Mouse (Mus musculus) intestine, embryonic 15.5 days (tissue): Measurements from ENCODE around the gene Ascc1. TPM values are rescaled to one million over a fixed set of nuclear protein-coding genes. Genes with fewer than 3 reads are reported as not detected.
A peak's percentile ranks its signal among the peaks of the same experiment; 100 is the strongest.

ENCODE experiments used
- ATAC-seq: fragments of 200-750 bp; cut with Nextera tagmentation; 2 replicates; pipeline ENCODE4 v1.8.0; 2017; ENCODE audit warnings: moderate TSS enrichment, moderate library complexity
- H3K27ac ChIP-seq: fragments of 300-500 bp; sonication (generic); 2 replicates; pipeline ENCODE4 v1.5.1; 2015; ENCODE audit warnings: mild to moderate bottlenecking, inconsistent platforms
- H3K27me3 ChIP-seq: fragments of 300-500 bp; sonication (generic); replicated peaks from 2 replicates; pipeline ENCODE4 v1.6.1; 2015; ENCODE audit warnings: inconsistent platforms
- H3K36me3 ChIP-seq: fragments of 300-500 bp; sonication (generic); 2 replicates; pipeline ENCODE4 v1.6.1; 2015; ENCODE audit warnings: inconsistent platforms
- H3K4me1 ChIP-seq: fragments of 300-500 bp; sonication (generic); replicated peaks from 2 replicates; pipeline ENCODE4 v1.6.1; 2015; ENCODE audit warnings: inconsistent platforms
- H3K4me2 ChIP-seq: fragments of 300-500 bp; sonication (generic); replicated peaks from 2 replicates; pipeline ENCODE4 v1.6.1; 2015; ENCODE audit warnings: mild to moderate bottlenecking, inconsistent platforms
- H3K4me3 ChIP-seq: fragments of 300-500 bp; sonication (generic); replicated peaks from 2 replicates; pipeline ENCODE4 v1.5.1; 2015; ENCODE audit warnings: inconsistent platforms
- H3K9ac ChIP-seq: fragments of 300-500 bp; sonication (generic); 2 replicates; pipeline ENCODE4 v1.6.1; 2015; ENCODE audit warnings: inconsistent platforms
- H3K9me3 ChIP-seq: fragments of 300-500 bp; sonication (generic); 2 replicates; pipeline ENCODE4 v1.6.1; 2016; ENCODE audit warnings: inconsistent platforms
- WGBS: fragments of 180-500 bp; shearing (Covaris S2); methylation state at CpG from one replicate; pipeline ENCODE4 v1.1.7; 2015; 5-methylcytosine and 5-hydroxymethylcytosine counted together
- polyA plus RNA-seq: library from polyadenylated mRNA; unstranded; fragments of >200 nt; fragmentation: Nextera tagmentation; extraction: Ambion mirVana; gene quantifications from 2 replicates; pipeline ENCODE4 v1.2.1, GENCODE M21; 2015

The Ascc1 gene
- polyA plus RNA-seq, 1 experiment from 2014 or later: 45.3 TPM

DNA sequence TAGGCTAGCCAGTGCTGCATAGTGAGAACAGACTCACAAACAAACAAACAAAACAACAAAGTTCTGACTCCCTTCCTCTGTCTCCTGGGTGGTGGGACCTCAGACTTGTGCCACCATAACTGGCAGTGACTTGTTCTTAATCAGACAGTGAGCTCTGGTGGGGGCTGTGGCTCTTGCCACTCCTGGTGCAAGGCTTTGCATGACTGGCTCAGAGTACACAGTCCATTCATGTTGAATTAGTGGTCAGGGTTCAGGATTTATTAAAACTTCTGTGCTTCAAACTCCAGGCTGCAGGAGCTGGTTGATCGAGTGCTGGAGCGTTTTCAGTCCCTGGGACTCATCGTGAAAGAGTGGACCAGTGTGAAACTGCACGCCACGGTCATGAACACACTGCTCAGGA, 59.6 kb downstream of the Ascc1 start:
- H3K4me3 ChIP-seq: no peak overlapping the region
- H3K9me3 ChIP-seq: no peaks in the 10 kb centered on the region
- no peak overlapping the region for H3K4me2 ChIP-seq
- no peak overlapping the region for H3K27ac ChIP-seq
- WGBS: 81% methylated on average over 5 of the region's 5 CpGs
- H3K27me3 ChIP-seq: no peaks in the 10 kb centered on the region
- no peak overlapping the region for H3K9ac ChIP-seq
- H3K36me3 ChIP-seq: peaks cover 4% of the 10 kb centered on the region; the same call in 1 of the 2 replicates
- no peak; the same call in 1 of the 2 replicates for ATAC-seq
- 0 out of 2 replicates have a peak, but pooled peaks cover 3% of the 10 kb centered on the region for H3K4me1 ChIP-seq

DNA sequence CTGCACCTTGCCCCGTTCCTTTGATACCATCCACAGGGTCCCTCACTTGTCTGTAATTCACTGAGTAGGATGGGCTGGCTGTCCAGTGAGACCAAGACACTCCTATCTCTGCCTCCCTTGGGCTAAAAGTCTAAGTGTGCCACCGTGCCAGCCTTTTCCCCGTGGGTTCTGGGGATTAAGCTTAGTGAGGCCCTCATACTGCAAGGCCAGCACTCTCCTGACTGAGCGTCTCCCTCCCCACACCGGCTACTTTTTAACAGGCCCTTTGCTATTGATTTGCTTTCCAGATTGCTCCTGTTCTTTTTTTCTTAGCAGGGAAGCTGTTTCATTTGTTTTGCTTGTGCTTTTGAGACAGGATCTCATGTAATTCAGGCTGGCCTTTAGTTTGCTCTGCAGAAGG, 60.3 kb downstream of the Ascc1 start:
- Histone ChIP-seq H3K9ac (no peak overlapping the region), H3K27ac (no peak overlapping the region), H3K9me3 (no peaks in the 10 kb centered on the region), H3K27me3 (no peaks in the 10 kb centered on the region), H3K36me3 (peaks cover 4% of the 10 kb centered on the region; the same call in 1 of the 2 replicates), H3K4me2 (no peak overlapping the region), H3K4me3 (no peak overlapping the region), H3K4me1 (0 out of 2 replicates have a peak, but pooled peaks cover 3% of the 10 kb centered on the region)
- no peak for ATAC-seq
- 37% methylated on average over 5 of the region's 5 CpGs for WGBS

DNA sequence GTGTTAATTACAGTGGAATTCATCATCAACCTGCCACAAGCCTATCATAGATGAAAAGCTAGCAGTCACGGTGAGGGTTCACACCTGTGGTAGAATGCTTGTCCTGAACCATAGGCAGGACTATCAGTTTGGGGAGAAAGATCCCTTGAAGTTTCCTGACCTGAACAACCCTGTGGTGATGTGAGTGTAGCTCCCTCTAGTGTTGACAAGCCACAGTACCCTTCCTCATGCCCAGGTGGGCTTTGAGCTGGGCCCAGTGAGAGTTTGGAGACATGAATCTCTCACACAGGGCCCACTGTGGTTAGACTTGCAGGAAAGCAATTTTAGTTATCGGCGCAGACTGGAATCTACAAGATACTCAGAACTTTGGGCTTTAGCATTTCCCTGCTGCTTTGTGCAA, 63.9 kb downstream of the Ascc1 start:
- WGBS: 67% methylated on average over 3 of the region's 3 CpGs
- Histone ChIP-seq H3K9me3 (no peaks in the 10 kb centered on the region), H3K4me2 (no peak overlapping the region), H3K27me3 (no peaks in the 10 kb centered on the region), H3K27ac (no peak overlapping the region), H3K4me1 (0 out of 2 replicates have a peak, but pooled peaks cover 3% of the 10 kb centered on the region), H3K36me3 (peaks cover 4% of the 10 kb centered on the region; the same call in 1 of the 2 replicates), H3K9ac (no peak overlapping the region), H3K4me3 (no peak overlapping the region)
- no peak for ATAC-seq

DNA sequence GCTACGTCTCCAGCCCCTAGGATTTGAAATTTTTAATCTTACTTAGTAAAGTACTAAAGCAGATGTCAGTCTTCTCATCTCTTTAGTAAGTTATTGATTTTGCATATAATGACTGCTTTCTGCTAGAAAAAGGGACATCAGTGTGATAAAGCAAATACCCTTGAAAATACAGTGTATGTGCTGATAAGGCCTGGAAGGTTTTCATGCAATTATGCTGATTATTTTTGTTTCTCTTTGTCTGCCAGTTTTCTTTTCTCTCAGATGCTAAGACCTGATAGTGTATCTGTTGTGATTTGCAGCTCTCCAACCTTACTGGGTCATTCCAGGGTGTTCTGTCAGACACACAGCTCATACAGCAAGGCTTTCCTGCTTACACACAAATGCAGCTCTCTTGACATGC, 72.6 kb downstream of the Ascc1 start:
- no peak for ATAC-seq
- Histone ChIP-seq H3K36me3 (no peaks in the 10 kb centered on the region), H3K4me2 (no peak overlapping the region), H3K9me3 (no peaks in the 10 kb centered on the region), H3K4me3 (no peak overlapping the region), H3K9ac (no peak overlapping the region), H3K27ac (no peak overlapping the region), H3K27me3 (no peaks in the 10 kb centered on the region), H3K4me1 (peaks cover 9% of the 10 kb centered on the region; the same call in 1 of the 2 replicates)
- WGBS: 70% methylated on average over 1 of the region's 1 CpGs

DNA sequence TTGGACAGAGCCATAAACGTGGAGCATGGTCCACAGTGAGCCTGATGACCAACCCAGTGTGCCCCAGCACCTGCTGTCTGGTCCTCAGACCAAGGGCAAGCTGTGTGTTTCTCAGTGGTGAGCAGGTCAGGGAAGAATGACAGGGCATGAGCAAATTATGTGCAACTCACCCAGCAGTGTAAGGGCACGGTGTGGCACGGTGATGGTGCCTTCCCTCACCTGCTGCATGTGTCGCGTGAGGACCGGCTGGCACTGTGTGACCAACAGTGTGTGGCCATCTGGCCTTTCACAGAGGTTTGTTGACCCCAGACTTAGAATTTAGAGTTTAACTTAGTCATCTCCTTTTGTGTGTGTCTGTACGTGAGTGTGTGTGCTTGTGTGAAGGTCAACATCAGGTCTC, 74.6 kb downstream of the Ascc1 start:
- Histone ChIP-seq H3K27me3 (no peaks in the 10 kb centered on the region), H3K9ac (no peak overlapping the region), H3K9me3 (no peaks in the 10 kb centered on the region), H3K27ac (no peak overlapping the region), H3K4me3 (no peak overlapping the region), H3K4me1 (peaks cover 29% of the 10 kb centered on the region), H3K4me2 (no peak overlapping the region), H3K36me3 (no peaks in the 10 kb centered on the region)
- ATAC-seq: no peak
- WGBS: 93% methylated on average over 7 of the region's 7 CpGs

DNA sequence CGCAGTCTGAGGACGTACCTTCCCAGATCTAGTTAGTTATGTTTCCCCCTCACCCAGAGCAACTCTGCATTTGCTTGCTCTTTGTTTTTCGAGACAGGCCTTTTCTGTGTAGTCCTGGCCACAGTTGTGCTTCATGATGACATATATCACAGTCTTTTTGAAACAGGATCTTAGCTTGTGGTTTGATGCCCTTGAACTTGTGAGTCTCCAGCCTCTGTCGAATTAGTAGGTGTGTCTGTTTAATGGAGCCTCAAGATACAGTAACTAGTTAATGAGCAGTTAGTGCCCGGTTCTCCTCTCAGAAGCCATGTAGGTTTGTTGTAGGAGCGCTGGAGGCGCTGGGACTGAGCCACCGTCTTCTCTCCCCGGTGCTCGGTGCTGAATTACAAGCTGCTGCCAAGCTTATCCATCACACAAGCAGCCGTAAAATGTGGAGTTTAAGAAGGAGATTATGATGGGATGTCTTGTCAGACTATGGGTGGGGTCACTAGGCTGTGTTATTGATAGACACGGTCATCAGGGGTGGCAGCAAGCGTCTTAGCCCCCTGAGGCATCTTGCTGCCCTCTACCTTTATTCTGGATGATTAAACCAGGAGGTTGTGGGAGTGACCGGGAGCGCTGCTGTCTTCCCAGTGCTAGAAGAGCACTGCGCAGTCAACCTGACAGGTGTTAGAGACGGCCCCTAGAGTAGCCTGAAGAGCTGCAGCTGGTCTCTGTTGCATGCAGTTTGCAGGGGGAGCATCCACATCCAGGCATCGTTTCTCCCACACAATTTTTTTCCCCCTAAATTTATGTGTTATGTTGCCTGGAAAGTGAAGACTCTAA, 75.3 kb downstream of the Ascc1 start:
- Histone ChIP-seq H3K27me3 (no peaks in the 10 kb centered on the region), H3K9ac (no peak overlapping the region), H3K4me2 (0 out of 2 replicates have a peak overlapping the region, but pooled peaks have one; percentile 1), H3K27ac (no peak overlapping the region), H3K36me3 (no peaks in the 10 kb centered on the region), H3K4me1 (peaks cover 29% of the 10 kb centered on the region), H3K9me3 (no peaks in the 10 kb centered on the region), H3K4me3 (no peak overlapping the region)
- no peak for ATAC-seq
- 46% methylated on average over 18 of the region's 18 CpGs for WGBS

DNA sequence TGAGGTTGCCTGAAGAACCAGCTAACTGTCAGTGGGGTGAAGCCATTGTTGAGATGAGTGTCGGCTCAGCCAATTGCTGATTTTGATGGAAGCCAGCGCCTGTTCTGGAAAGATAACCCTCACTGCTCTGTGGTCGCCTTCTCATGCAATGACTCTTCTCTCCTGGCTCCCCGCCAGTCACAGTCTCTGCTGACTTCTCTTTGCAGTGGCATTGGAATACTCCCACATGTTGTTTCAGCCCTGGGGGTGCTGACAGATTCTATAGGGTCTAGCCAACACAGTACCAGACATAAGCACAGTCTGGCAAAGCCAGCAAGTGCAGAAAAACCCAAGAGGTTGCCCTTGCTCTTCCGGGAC, 75.9 kb downstream of the Ascc1 start:
- Histone ChIP-seq H3K4me1 (peaks cover 29% of the 10 kb centered on the region), H3K27me3 (no peaks in the 10 kb centered on the region), H3K27ac (no peak overlapping the region), H3K9ac (no peak overlapping the region), H3K36me3 (no peaks in the 10 kb centered on the region), H3K4me3 (no peak overlapping the region), H3K9me3 (no peaks in the 10 kb centered on the region), H3K4me2 (no peak overlapping the region)
- ATAC-seq: peak; percentile 9; the same call in 1 of the 2 replicates
- 52% methylated on average over 5 of the region's 5 CpGs for WGBS

DNA sequence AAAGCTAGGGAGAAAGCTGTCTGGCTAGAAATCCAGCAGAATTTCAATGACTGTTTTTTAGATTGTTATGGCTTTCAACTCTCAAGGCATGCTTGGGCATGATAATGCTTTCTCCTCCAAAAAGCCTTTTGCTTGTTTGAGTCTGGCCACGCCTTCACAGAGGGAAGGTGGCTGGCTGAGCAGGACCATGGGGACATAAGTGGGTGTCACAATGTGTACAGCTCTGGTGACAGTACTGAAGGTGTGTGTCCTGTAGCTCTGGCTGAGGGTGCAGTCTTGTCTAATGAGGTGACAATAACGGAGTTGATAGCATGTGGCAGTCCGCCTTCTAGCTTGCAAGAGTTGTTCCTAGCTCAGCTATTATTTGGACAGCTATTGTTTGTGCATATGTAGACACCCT, 77.6 kb downstream of the Ascc1 start:
- Histone ChIP-seq H3K4me1 (peaks cover 29% of the 10 kb centered on the region), H3K27ac (no peak overlapping the region), H3K4me2 (no peak overlapping the region), H3K36me3 (no peaks in the 10 kb centered on the region), H3K27me3 (no peaks in the 10 kb centered on the region), H3K9ac (no peak overlapping the region), H3K4me3 (no peak overlapping the region), H3K9me3 (no peaks in the 10 kb centered on the region)
- ATAC-seq: no peak
- WGBS: 87% methylated on average over 3 of the region's 3 CpGs

DNA sequence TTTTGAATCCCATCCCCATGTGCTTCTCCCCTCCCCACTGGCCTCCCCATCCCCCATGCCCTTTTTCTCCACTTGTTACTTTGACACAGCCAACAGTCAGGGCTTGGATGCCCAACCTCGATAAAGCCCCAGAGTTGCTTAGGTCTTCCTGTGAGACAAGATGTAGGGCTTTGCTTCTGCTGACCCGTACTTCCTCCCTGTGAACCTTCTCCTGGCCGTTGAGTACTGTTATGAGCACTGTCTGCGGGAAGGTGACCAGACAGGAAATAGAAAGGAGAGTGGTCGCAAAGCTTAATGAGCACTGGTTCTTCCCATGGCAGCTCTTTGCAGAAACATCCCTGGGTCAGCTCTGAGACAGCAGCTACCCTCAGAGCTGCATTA, 78.0 kb downstream of the Ascc1 start:
- H3K27ac ChIP-seq: peak overlapping the region; percentile 66
- no peaks in the 10 kb centered on the region for H3K36me3 ChIP-seq
- H3K9me3 ChIP-seq: no peaks in the 10 kb centered on the region
- no peaks in the 10 kb centered on the region for H3K27me3 ChIP-seq
- 29% methylated on average over 5 of the region's 5 CpGs for WGBS
- no peak overlapping the region for H3K9ac ChIP-seq
- no peak overlapping the region for H3K4me2 ChIP-seq
- H3K4me1 ChIP-seq: peaks cover 29% of the 10 kb centered on the region
- H3K4me3 ChIP-seq: no peak overlapping the region
- ATAC-seq: 0 out of 2 replicates have a peak, but pooled peaks have one; percentile 3

DNA sequence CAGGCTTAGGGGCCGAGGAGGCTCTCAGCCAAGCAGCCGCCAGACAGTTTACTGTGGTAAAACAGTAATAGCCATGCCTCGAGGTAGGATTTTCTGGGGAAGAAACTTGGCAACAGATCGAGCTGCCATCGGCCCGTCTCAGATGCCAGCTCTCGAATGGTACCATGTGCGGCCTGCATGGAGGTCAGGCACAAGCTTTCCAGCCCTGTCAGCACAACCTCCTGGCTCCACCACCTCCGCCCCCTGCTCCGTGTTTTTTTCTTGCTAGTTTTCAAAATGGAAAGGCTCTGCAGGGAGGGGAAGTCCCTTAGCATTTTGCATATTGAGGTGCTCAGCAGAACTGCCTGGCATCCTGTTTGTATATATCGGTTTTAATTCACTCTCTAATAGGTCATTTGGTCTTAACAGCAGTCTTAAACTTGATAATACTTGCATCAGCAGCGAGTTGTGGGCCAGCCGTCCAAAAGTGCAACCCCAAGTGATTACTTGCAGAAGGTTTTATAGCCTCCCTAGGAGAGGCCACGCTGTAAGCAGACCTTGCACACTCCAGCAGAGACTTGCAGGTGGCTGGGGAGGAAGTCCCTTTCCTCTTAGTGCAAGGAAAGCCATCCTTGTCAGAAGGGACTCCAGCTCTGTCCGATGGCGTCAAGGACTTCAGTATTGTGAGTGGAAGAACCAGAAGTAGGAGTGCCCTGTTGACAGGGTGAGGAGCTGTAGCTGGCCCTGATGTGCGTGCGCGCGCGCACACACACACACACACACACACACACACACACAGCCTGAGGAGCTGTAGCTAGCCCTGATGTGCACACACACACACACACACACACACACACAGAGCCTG, 78.6 kb downstream of the Ascc1 start:
- Histone ChIP-seq H3K4me3 (no peak overlapping the region), H3K27me3 (no peaks in the 10 kb centered on the region), H3K4me1 (peaks cover 29% of the 10 kb centered on the region), H3K4me2 (0 out of 2 replicates have a peak overlapping the region, but pooled peaks have one; percentile 26), H3K9ac (no peak overlapping the region), H3K27ac (peak overlapping the region; percentile 66), H3K36me3 (no peaks in the 10 kb centered on the region), H3K9me3 (no peaks in the 10 kb centered on the region)
- peak; percentile 81 for ATAC-seq
- WGBS: 43% methylated on average over 21 of the region's 21 CpGs

DNA sequence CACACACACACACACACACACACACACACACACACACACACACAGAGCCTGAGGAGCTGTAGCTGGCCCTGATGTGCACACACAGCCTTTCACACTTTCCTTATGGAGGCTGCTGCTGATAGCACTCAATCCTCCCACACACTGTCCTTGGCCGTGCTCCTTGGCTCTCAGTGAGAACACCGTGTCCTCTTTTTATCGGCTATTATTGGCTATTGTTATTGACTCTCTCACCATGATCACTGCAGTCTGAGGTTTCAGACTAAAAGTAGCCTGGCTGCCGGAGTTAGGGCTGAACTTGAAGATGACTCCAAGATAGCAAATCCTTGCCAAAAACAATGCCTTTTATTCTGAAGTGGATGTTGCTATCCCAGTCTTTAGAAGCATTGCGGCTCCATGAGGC, 79.3 kb downstream of the Ascc1 start:
- Histone ChIP-seq H3K4me1 (peaks cover 29% of the 10 kb centered on the region), H3K9ac (no peak overlapping the region), H3K9me3 (no peaks in the 10 kb centered on the region), H3K27ac (peak overlapping the region; percentile 66), H3K4me3 (no peak overlapping the region), H3K27me3 (no peaks in the 10 kb centered on the region), H3K4me2 (0 out of 2 replicates have a peak overlapping the region, but pooled peaks have one; percentile 26), H3K36me3 (no peaks in the 10 kb centered on the region)
- ATAC-seq: peak; percentile 66
- 40% methylated on average over 5 of the region's 5 CpGs for WGBS

DNA sequence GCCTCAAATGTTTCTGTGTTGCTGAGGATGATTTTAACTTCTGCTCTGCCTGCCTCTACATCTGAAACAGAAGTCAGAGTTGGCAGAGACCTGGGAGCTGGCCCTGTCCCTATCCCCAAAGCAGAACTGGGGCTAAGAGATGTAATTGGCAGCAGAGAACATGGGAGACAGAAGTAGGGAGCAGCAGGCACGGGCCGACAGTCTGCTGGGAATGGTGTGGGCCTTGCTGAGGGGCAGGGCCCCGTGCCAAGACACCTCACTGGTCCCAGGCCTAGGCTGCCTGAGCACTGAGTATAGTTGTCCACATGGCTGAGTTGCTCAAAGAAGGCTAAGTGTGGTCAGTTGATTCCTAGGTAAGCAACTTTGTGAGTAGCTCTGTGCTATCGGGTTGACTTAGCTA, 81.5 kb downstream of the Ascc1 start:
- H3K36me3 ChIP-seq: no peaks in the 10 kb centered on the region
- H3K4me3 ChIP-seq: no peak overlapping the region
- no peak overlapping the region for H3K4me2 ChIP-seq
- ATAC-seq: no peak
- peaks cover 21% of the 10 kb centered on the region for H3K4me1 ChIP-seq
- WGBS: 79% methylated on average over 4 of the region's 4 CpGs
- H3K27me3 ChIP-seq: no peaks in the 10 kb centered on the region
- H3K27ac ChIP-seq: no peak overlapping the region
- no peak overlapping the region for H3K9ac ChIP-seq
- H3K9me3 ChIP-seq: no peaks in the 10 kb centered on the region
